Mouse (Mus musculus) small intestine, adult 2 months (tissue): ENCODE results near the gene Sertad1.

Source experiments
- CTCF ChIP-seq: fragments of 200-500 bp; IDR thresholded peaks from 2 replicates; pipeline ENCODE4 v1.5.1; 2012; ENCODE audit warnings: low read depth, mild to moderate bottlenecking, control low read depth, inconsistent platforms, low read length, moderate library complexity, mixed read lengths; ENCODE audit not compliant: insufficient replicate concordance, insufficient read length; ENCODE audit errors: extremely low read depth
- POLR2A ChIP-seq: fragments of 200-500 bp; IDR thresholded peaks from 2 replicates; pipeline ENCODE4 v1.6.1; 2012; ENCODE audit warnings: low read depth, mild to moderate bottlenecking, control low read depth, inconsistent platforms, low read length, moderate library complexity

DNA sequence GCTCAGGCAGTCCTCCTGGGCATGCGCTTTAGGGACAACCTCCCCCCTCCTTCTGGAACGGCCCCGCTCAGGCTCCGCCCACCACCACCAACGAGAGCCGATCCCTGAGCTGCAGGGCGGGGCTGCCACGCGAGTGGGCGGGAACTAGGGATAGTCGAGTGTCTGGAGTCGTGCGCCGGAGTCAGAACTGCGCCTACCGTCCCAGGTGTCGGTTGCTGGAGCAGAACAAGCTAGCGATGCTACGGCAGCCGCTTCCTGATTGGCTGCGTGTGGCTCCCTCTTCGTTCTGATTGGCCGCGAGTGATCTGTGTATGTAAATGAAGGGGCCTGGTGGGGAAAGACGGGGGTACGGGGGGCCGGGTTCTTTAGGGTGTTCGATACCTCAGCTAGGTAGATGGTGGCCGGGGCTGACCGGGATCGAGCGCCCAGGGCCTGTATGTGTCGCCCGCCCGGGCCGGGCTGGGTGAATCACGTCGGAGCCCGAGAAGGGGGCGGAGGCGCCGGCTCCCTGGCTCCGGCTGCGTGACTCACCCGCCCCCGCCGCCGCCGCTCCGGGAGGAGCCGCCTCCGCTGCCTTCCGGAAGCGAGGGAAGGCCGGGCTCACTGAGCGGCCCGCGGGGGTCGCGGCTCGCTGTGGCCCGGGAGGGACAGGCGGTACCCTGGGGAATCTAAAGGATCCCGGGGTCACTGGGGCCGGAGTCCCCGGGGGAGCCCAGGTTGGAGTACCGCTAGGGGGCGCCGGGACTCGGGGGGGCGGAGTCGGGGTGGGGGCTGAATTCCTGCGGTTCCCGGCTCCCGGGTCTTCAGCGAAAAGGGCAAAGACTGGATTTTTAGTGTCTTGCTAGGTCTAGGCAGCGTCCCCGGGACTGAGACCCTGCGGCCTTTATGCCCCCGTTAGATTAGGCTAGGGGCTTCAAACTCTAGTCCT lies at the start of gene Sertad1:
- peak; percentile 71; the same call in 1 of the 2 replicates for TF ChIP-seq CTCF
- TF ChIP-seq POLR2A = peak; percentile 100
